8 mouse cellular contexts compared by ENCODE assay signal in the genomic region with DNA sequence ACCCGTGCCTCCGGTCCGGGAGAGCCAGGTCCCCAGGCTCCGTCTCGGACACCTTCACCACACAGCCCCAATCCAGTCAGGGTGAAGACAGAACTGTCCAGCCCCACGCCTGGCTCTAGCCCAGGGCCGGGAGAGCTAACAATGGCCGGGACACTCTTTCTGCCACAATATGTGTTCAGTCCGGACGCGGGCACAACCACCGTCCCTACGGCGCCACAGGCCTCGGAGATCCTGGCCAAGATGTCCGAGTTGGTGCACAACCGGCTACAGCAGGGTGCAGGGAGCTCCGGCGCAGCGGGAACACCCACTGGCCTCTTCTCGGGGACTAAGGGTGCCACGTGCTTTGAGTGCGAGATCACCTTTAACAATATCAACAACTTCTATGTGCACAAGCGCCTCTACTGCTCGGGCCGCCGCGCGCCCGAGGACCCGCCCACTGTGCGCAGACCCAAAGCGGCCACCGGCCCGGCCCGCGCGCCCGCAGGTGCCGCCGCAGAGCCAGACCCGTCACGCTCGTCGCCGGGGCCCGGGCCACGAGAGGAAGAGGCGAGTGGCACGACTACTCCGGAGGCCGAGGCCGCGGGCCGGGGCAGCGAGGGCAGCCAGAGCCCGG. TPM values are rescaled to one million over a fixed set of nuclear protein-coding genes. Genes with fewer than 3 reads are reported as not detected.
A peak's percentile ranks its signal among the peaks of the same experiment; 100 is the strongest.
DNase-seq lines count a peak whose midpoint lies in the region; ATAC-seq and TF ChIP-seq lines count a peak whose summit lies in the region.

No protein-coding gene starts in this region.

- no peak for ATAC-seq in liver, embryonic 11.5 days (replicated peaks; ENCODE audit: low FRiP score)
- ATAC-seq in hindbrain, embryonic 12.5 days (ENCODE audit: low FRiP score), result peak; percentile 53
- no peak for ATAC-seq in liver, embryonic 15.5 days (ENCODE audit: insufficient read depth)

- peak; percentile 61 for DNase-seq in liver, embryonic 11.5 days (ENCODE audit: low spot score)
- DNase-seq in liver, result no peak
- DNase-seq in right cerebral cortex, postnatal 25 days, result no peak
- DNase-seq in urinary bladder, postnatal 10 days (ENCODE audit: low spot score), result no peak
- DNase-seq in c-Kit-positive CD71-positive TER-119-positive erythroid progenitor cells, embryonic 14.5 days (ENCODE audit: low spot score), result no peak

- 57% methylated on average over 57 of the region's 57 CpGs for WGBS in liver, embryonic 11.5 days
- 8% methylated on average over 55 of the region's 57 CpGs for WGBS in hindbrain, embryonic 12.5 days
- WGBS in liver, embryonic 15.5 days (ENCODE audit: insufficient replicate concordance), result 86% methylated on average over 57 of the region's 57 CpGs
- 91% methylated on average over 57 of the region's 57 CpGs for WGBS in small intestine, adult 2 months

- no peak for TF ChIP-seq CTCF in small intestine, adult 2 months (IDR thresholded peaks at IDR 0.05; ENCODE audit: extremely low read depth, insufficient read length, insufficient replicate concordance, low read depth, low read length)

- no peak overlapping the region for H3K27ac ChIP-seq in liver, embryonic 11.5 days (ENCODE audit: low read depth, low read length)
- H3K27ac ChIP-seq in hindbrain, embryonic 12.5 days, result 0 out of 2 replicates have a peak overlapping the region, but pooled peaks have one; percentile 30
- H3K27ac ChIP-seq in liver, embryonic 15.5 days (replicated peaks), result no peak overlapping the region
- no peak overlapping the region for H3K27ac ChIP-seq in small intestine, adult 2 months (ENCODE audit: insufficient read depth, low read depth, low read length)

- no peak for TF ChIP-seq POLR2A in small intestine, adult 2 months (IDR thresholded peaks at IDR 0.05; ENCODE audit: low read depth, low read length)

- peak overlapping the region; percentile 54 for H3K4me2 ChIP-seq in liver, embryonic 11.5 days
- peak overlapping the region; percentile 96 for H3K4me2 ChIP-seq in hindbrain, embryonic 12.5 days (replicated peaks)
- peak overlapping the region; percentile 33; the same call in 1 of the 2 replicates for H3K4me2 ChIP-seq in liver, embryonic 15.5 days

- peaks cover 24% of the 10 kb centered on the region for H3K4me1 ChIP-seq in liver, embryonic 11.5 days (replicated peaks; ENCODE audit: control insufficient read depth, insufficient read depth, low read length)
- peaks cover 15% of the 10 kb centered on the region for H3K4me1 ChIP-seq in hindbrain, embryonic 12.5 days
- peaks cover 68% of the 10 kb centered on the region for H3K4me1 ChIP-seq in liver, embryonic 15.5 days (replicated peaks)
- H3K4me1 ChIP-seq in small intestine, adult 2 months (ENCODE audit: control insufficient read depth, insufficient read depth, insufficient read length, low read length), result peaks cover 4% of the 10 kb centered on the region; the same call in 1 of the 2 replicates

- H3K36me3 ChIP-seq in liver, embryonic 11.5 days (ENCODE audit: control insufficient read depth, insufficient read depth, low read length), result peaks cover 76% of the 10 kb centered on the region
- H3K36me3 ChIP-seq in hindbrain, embryonic 12.5 days, result no peaks in the 10 kb centered on the region; the same call in 1 of the 2 replicates
- H3K36me3 ChIP-seq in liver, embryonic 15.5 days (replicated peaks), result peaks cover 93% of the 10 kb centered on the region
- H3K36me3 ChIP-seq in small intestine, adult 2 months (ENCODE audit: control insufficient read depth, insufficient read depth, low read length), result peaks cover 59% of the 10 kb centered on the region

- H3K27me3 ChIP-seq in liver, embryonic 11.5 days (replicated peaks; ENCODE audit: control insufficient read depth, insufficient read depth, low read length), result peaks cover 12% of the 10 kb centered on the region
- peaks cover 70% of the 10 kb centered on the region for H3K27me3 ChIP-seq in hindbrain, embryonic 12.5 days
- no peaks in the 10 kb centered on the region for H3K27me3 ChIP-seq in liver, embryonic 15.5 days
- no peaks in the 10 kb centered on the region for H3K27me3 ChIP-seq in small intestine, adult 2 months (ENCODE audit: control insufficient read depth, insufficient read depth, low read length)

- H3K9me3 ChIP-seq in liver, embryonic 11.5 days (ENCODE audit: control insufficient read depth, low read length), result peaks cover 8% of the 10 kb centered on the region; the same call in 1 of the 2 replicates
- no peaks in the 10 kb centered on the region for H3K9me3 ChIP-seq in hindbrain, embryonic 12.5 days (replicated peaks)
- H3K9me3 ChIP-seq in liver, embryonic 15.5 days (replicated peaks), result peaks cover 18% of the 10 kb centered on the region

- peak overlapping the region; percentile 33 for H3K4me3 ChIP-seq in liver, embryonic 11.5 days (ENCODE audit: low read depth, low read length)
- peak overlapping the region; percentile 56 for H3K4me3 ChIP-seq in hindbrain, embryonic 12.5 days
- 0 out of 2 replicates have a peak overlapping the region, but pooled peaks have one; percentile 7 for H3K4me3 ChIP-seq in liver, embryonic 15.5 days (replicated peaks)
- H3K4me3 ChIP-seq in small intestine, adult 2 months (ENCODE audit: low read depth, low read length), result peak overlapping the region; percentile 42

- H3K9ac ChIP-seq in liver, embryonic 11.5 days (ENCODE audit: low read depth, low read length), result no peak overlapping the region
- H3K9ac ChIP-seq in hindbrain, embryonic 12.5 days, result peak overlapping the region; percentile 68
- H3K9ac ChIP-seq in liver, embryonic 15.5 days, result no peak overlapping the region

RNA-seq across cellular contexts. Expression of gene Trhr2, which starts 24.8 kb away (rescaled TPM):
- not detected in 2 replicates for polyA plus RNA-seq in liver, embryonic 11.5 days (2014; fragmentation: Nextera tagmentation; extraction: Ambion mirVana)
- not detected in 2 replicates for polyA plus RNA-seq in hindbrain, embryonic 12.5 days (2016; fragmentation: Nextera tagmentation; extraction: Ambion mirVana)
- polyA plus RNA-seq in liver, embryonic 15.5 days (2015; fragmentation: Nextera tagmentation; extraction: Ambion mirVana), result not detected in 2 replicates
- 0.09 and 0.13 TPM in 2 replicates for polyA plus RNA-seq in small intestine, adult 2 months (2012; rRNA removed)

RNA-seq across cellular contexts. Expression of gene Zc3h18, which starts 40.7 kb away (rescaled TPM):
- 41.3 and 44.2 TPM in 2 replicates for polyA plus RNA-seq in liver, embryonic 11.5 days (2014; fragmentation: Nextera tagmentation; extraction: Ambion mirVana)
- 64.0 and 64.4 TPM in 2 replicates for polyA plus RNA-seq in hindbrain, embryonic 12.5 days (2016; fragmentation: Nextera tagmentation; extraction: Ambion mirVana)
- 23.1 and 25.6 TPM in 2 replicates for polyA plus RNA-seq in liver, embryonic 15.5 days (2015; fragmentation: Nextera tagmentation; extraction: Ambion mirVana)
- 13.6 and 23.3 TPM in 2 replicates for polyA plus RNA-seq in small intestine, adult 2 months (2012; rRNA removed)

RNA-seq across cellular contexts. Expression of gene Zfpm1, which starts 53.8 kb away (rescaled TPM):
- polyA plus RNA-seq in liver, embryonic 11.5 days (2014; fragmentation: Nextera tagmentation; extraction: Ambion mirVana), result 22.7 and 26.5 TPM in 2 replicates
- 2.5 and 3.3 TPM in 2 replicates for polyA plus RNA-seq in hindbrain, embryonic 12.5 days (2016; fragmentation: Nextera tagmentation; extraction: Ambion mirVana)
- polyA plus RNA-seq in liver, embryonic 15.5 days (2015; fragmentation: Nextera tagmentation; extraction: Ambion mirVana), result 12.0 and 14.9 TPM in 2 replicates
- polyA plus RNA-seq in small intestine, adult 2 months (2012; rRNA removed), result 153 and 187 TPM in 2 replicates

Comparison
In these comparisons a context has a peak if more than half of its experiments do, and no peak if none do; other contexts are left out.
1. H3K4me2 ChIP-seq: peak in every context shown above with its lines; median percentile 96 in hindbrain, embryonic 12.5 days; 54 in liver, embryonic 11.5 days; 33 in liver, embryonic 15.5 days.